Mouse (Mus musculus) sigmoid colon, adult 10 weeks (tissue): ENCODE data around the gene Ccdc97. TPM values are rescaled to one million over a fixed set of nuclear protein-coding genes. Genes with fewer than 3 reads are reported as not detected.

Experiments used
- polyA plus RNA-seq: library from polyadenylated mRNA; stranded (reverse); fragments of 350-450 nt; fragmentation: Illumina TruSeq; extraction: RNeasy Lipid Tissue Mini Kit (QIAGEN cat#74804); gene quantifications from one replicate; pipeline ENCODE4 v1.2.3, GENCODE M21; 2014; ENCODE audit warnings: low read depth, low replicate concordance

Gene Ccdc97
- polyA plus RNA-seq: 3.3 TPM

GRCm38 (mm10) chr7:25718788-25719417, at the start of gene Ccdc97:
Gene Ccdc97 (minus strand): TSS chr7:25719088.

GRCm38 (mm10) chr7:25754738-25755467, 36.0 kb upstream of the Ccdc97 start, which contains the start of gene Hnrnpul1:
Gene Hnrnpul1 (minus strand): TSS chr7:25754757.

GRCm38 (mm10) chr7:25686680-25687531, 32.0 kb downstream of the Ccdc97 start, which contains the start of gene Tgfb1:
Gene Tgfb1 (plus strand): TSS chr7:25687002.

GRCm38 (mm10) chr7:25680514-25681258, 38.2 kb downstream of the Ccdc97 start, which contains the start of gene B9d2:
Gene B9d2 (plus strand): TSS chr7:25680780.

GRCm38 (mm10) chr7:25674719-25675300, 44.1 kb downstream of the Ccdc97 start, which contains the start of gene Tmem91:
Gene Tmem91 (minus strand): TSS chr7:25675166.

Other genes with a start within 250 kb of the Ccdc97 start
- 3,714 TPM for gene Ceacam1, start 241.5 kb downstream of the Ccdc97 start, polyA plus RNA-seq
- gene Ceacam2, start 179.2 kb downstream of the Ccdc97 start, polyA plus RNA-seq: 5.8 TPM
- not detected for gene Erich4, start 103.2 kb downstream of the Ccdc97 start, polyA plus RNA-seq
- 51.1 TPM for gene Dmac2, start 99.7 kb downstream of the Ccdc97 start, polyA plus RNA-seq
- not detected for gene B3gnt8, start 92.4 kb downstream of the Ccdc97 start, polyA plus RNA-seq
- gene Bckdha, start 60.1 kb downstream of the Ccdc97 start, polyA plus RNA-seq: not detected
- 0.76 TPM for gene Exosc5, start 59.9 kb downstream of the Ccdc97 start, polyA plus RNA-seq
- not detected for gene Tmem91, start 43.9 kb downstream of the Ccdc97 start, polyA plus RNA-seq
- not detected for gene B9d2, start 38.3 kb downstream of the Ccdc97 start, polyA plus RNA-seq
- 0.98 TPM for gene Tgfb1, start 32.1 kb downstream of the Ccdc97 start, polyA plus RNA-seq
- 44.5 TPM for gene Hnrnpul1, start 35.7 kb upstream of the Ccdc97 start, polyA plus RNA-seq
- 28.1 TPM for gene Axl, start 69.6 kb upstream of the Ccdc97 start, polyA plus RNA-seq
- 24.5 TPM for gene Cyp2s1, start 97.8 kb upstream of the Ccdc97 start, polyA plus RNA-seq
- gene Cyp2b10, start 178.5 kb upstream of the Ccdc97 start, polyA plus RNA-seq: not detected